Mouse (Mus musculus) hindbrain, embryonic 10.5 days (tissue): Measurements from ENCODE around the gene Celf2. TPM values are rescaled to one million over a fixed set of nuclear protein-coding genes. Genes with fewer than 3 reads are reported as not detected.

Source experiments
- DNase-seq: peaks from one replicate; pipeline ENCODE4 v3.0.0-alpha.2; 2017; ENCODE audit warnings: low spot score
- H3K27ac ChIP-seq: fragments of 300-500 bp; sonication (generic); 2 replicates; pipeline ENCODE4 v1.5.1; 2016; ENCODE audit warnings: mild to moderate bottlenecking, moderate library complexity
- H3K27me3 ChIP-seq: fragments of 300-500 bp; sonication (generic); 2 replicates; pipeline ENCODE4 v1.6.1; 2016; ENCODE audit warnings: mild to moderate bottlenecking; ENCODE audit not compliant: poor library complexity, insufficient read depth, severe bottlenecking
- H3K36me3 ChIP-seq: fragments of 300-500 bp; sonication (generic); 2 replicates; pipeline ENCODE4 v1.6.1; 2016; ENCODE audit warnings: mild to moderate bottlenecking, moderate library complexity
- H3K4me1 ChIP-seq: fragments of 300-500 bp; sonication (generic); replicated peaks from 2 replicates; pipeline ENCODE4 v1.6.1; 2016; ENCODE audit warnings: mild to moderate bottlenecking
- H3K4me3 ChIP-seq: fragments of 300-500 bp; sonication (generic); 2 replicates; pipeline ENCODE4 v1.5.1; 2016; ENCODE audit warnings: mild to moderate bottlenecking, moderate library complexity
- H3K9me3 ChIP-seq: fragments of 300-500 bp; sonication (generic); 2 replicates; pipeline ENCODE4 v1.6.1; 2016; ENCODE audit warnings: mild to moderate bottlenecking, moderate library complexity
- WGBS: fragments of 180-500 bp; shearing (Covaris S2); methylation state at CpG from one replicate; pipeline ENCODE4 v1.1.7; 2016; 5-methylcytosine and 5-hydroxymethylcytosine counted together
- polyA plus RNA-seq: library from polyadenylated mRNA; unstranded; fragments of >200 nt; fragmentation: Nextera tagmentation; extraction: Ambion mirVana; gene quantifications from 2 replicates; pipeline ENCODE4 v1.2.1, GENCODE M21; 2016

Celf2 gene
- polyA plus RNA-seq, 1 experiment from 2014 or later, result 66.8 TPM

- H3K27me3 ChIP-seq, result no peaks in the 10 kb centered on the region
- no peak for DNase-seq
- H3K27ac ChIP-seq, result no peak overlapping the region
- H3K9me3 ChIP-seq, result peaks cover 7% of the 10 kb centered on the region; the same call in 1 of the 2 replicates
- H3K4me3 ChIP-seq, result no peak overlapping the region
- peaks cover 10% of the 10 kb centered on the region; the same call in 1 of the 2 replicates for H3K4me1 ChIP-seq
- 74% methylated on average over 6 of the region's 6 CpGs for WGBS
- H3K36me3 ChIP-seq, result no peaks in the 10 kb centered on the region
Measured at GRCm38 (mm10) chr2:7043770-7044459, 465.4 kb downstream of the Celf2 start.

DNA sequence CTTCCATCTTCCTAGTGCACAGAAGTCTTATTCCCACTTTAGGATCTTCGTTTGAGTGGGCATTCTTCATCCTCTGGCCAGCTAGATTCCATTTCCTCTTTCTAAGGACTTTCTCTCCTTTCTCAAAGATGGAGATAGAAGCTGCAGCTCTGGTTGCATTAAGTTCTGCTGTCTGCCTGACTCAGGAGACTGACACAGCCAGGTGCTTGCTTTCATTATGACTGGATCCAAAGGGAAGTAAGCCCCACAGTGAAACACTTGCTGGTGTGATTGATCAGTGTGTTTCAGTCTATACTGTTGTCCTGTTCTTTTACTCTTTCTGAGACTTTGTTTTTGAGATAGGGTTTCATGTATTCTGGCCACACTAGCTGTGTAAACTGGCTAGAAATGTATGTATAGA, 468.4 kb downstream of the Celf2 start:
- H3K4me1 ChIP-seq, result peaks cover 5% of the 10 kb centered on the region; the same call in 1 of the 2 replicates
- no peaks in the 10 kb centered on the region for H3K9me3 ChIP-seq
- no peak overlapping the region for H3K4me3 ChIP-seq
- H3K27ac ChIP-seq, result no peak overlapping the region
- DNase-seq, result no peak
- no peaks in the 10 kb centered on the region for H3K27me3 ChIP-seq
- WGBS, result 84% methylated on average over 1 of the region's 1 CpGs
- H3K36me3 ChIP-seq, result no peaks in the 10 kb centered on the region

DNA sequence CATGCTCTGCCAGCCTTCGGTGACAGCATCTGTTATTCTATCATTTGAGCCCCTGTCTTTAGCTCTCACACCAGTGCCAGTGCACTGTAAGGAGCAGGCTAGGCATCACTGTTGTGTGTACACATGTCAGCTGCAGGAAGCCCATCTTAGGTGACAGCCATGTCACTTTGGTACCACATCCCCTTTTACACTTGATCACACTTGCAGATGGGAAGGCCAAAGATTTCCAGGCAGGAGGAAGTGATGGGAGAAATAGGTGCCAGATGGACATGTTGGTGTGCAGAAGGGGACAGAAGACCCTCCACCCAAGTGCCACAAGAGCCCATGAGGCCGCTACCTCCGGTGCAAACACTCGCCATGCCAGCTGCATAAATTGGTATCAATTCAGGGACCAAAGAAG, 470.4 kb downstream of the Celf2 start:
- Histone ChIP-seq H3K36me3 (no peaks in the 10 kb centered on the region), H3K9me3 (no peaks in the 10 kb centered on the region), H3K4me3 (no peak overlapping the region), H3K27me3 (no peaks in the 10 kb centered on the region), H3K27ac (no peak overlapping the region), H3K4me1 (no peaks in the 10 kb centered on the region)
- no peak for DNase-seq
- WGBS, result 90% methylated on average over 4 of the region's 4 CpGs

DNA sequence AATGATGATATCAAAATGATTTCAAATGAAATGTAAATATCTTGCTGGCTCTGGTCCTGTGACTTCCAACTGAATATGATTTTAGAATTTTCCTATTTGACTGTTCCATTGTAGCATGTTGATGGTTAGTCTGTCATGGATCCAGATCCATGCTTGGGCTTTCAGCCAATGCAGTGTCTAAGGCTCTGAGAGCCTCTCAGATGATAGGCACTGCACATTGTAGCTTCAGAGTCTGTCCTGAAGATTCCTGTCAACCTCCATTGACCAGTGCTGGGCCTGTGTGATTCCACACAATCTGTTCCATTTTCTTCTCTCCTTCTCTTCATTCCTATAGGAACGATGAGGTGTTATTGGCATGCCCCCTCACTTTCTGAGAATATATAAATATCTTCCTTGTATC, 478.0 kb downstream of the Celf2 start:
- Histone ChIP-seq H3K4me1 (no peaks in the 10 kb centered on the region), H3K36me3 (no peaks in the 10 kb centered on the region), H3K27me3 (no peaks in the 10 kb centered on the region), H3K27ac (no peak overlapping the region), H3K4me3 (no peak overlapping the region), H3K9me3 (no peaks in the 10 kb centered on the region)
- no peak for DNase-seq
- 95% methylated on average over 1 of the region's 1 CpGs for WGBS

DNA sequence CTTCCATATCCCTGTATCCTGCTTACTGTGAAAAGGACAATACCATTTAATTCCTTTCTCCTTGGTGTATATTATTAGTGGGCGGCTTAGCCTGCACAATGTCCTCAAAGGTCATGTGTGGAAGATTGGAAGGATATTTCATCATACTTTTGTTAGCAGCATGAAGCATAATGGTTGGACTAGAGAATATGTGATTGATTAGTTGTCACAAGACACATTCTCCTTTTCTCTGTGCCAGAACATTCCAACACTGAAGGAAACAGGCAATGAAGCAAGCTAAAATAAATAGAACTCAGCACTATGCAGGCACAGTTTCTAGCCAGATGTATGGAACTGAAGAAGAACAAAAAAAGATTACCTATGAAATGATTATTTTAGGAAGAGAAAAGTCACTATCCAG, 482.6 kb downstream of the Celf2 start:
- H3K4me1 ChIP-seq, result peaks cover 2% of the 10 kb centered on the region
- WGBS, result 92% methylated on average over 1 of the region's 1 CpGs
- no peak for DNase-seq
- no peak overlapping the region for H3K4me3 ChIP-seq
- no peak overlapping the region for H3K27ac ChIP-seq
- H3K36me3 ChIP-seq, result no peaks in the 10 kb centered on the region
- no peaks in the 10 kb centered on the region for H3K27me3 ChIP-seq
- no peaks in the 10 kb centered on the region for H3K9me3 ChIP-seq

- Histone ChIP-seq H3K9me3 (no peaks in the 10 kb centered on the region), H3K36me3 (no peaks in the 10 kb centered on the region), H3K27ac (no peak overlapping the region), H3K4me3 (no peak overlapping the region), H3K4me1 (peaks cover 8% of the 10 kb centered on the region), H3K27me3 (no peaks in the 10 kb centered on the region)
- DNase-seq, result no peak
- 77% methylated on average over 5 of the region's 5 CpGs for WGBS
Measured at GRCm38 (mm10) chr2:7025594-7025993, 483.8 kb downstream of the Celf2 start.

- H3K4me3 ChIP-seq, result no peak overlapping the region
- H3K9me3 ChIP-seq, result no peaks in the 10 kb centered on the region
- H3K36me3 ChIP-seq, result no peaks in the 10 kb centered on the region
- WGBS, result 51% methylated on average over 3 of the region's 3 CpGs
- no peak overlapping the region for H3K27ac ChIP-seq
- no peak for DNase-seq
- H3K4me1 ChIP-seq, result peaks cover 8% of the 10 kb centered on the region
- H3K27me3 ChIP-seq, result no peaks in the 10 kb centered on the region
Measured at GRCm38 (mm10) chr2:7022184-7022583, 487.2 kb downstream of the Celf2 start.

DNA sequence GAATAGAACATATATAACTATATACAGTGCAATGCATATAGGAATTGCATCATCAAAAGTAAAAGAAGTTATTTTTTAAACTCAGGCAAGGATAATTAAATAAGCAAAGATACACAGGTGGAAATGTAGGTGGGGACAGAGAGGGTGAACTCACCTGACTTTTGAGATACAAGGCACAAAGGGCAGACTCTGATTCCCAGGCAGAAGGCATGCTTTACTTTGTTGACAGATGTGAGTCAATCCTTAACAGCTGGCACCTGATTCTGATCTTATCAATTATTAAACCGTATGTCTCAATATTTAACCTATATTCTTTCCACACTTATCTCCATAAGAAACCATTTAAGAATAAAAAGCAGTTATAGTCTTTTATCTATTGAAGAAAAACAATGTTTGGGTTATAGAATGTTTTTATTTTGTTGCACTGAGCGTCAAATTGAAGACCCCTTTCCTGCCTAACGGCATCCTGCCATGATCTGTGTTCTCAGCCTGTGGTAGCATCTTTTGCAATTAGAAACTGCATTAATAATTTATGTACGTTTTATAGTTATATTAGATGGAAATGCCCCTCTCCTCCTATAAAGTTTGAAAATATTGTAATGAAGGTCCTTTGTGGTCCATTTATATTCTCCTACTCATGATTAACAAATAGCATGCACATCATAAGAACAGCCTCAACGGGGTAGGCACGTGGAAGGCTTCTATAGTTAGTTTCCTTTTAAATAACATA, 491.8 kb downstream of the Celf2 start:
- Histone ChIP-seq H3K27ac (no peak overlapping the region), H3K36me3 (no peaks in the 10 kb centered on the region), H3K4me1 (peaks cover 8% of the 10 kb centered on the region), H3K9me3 (no peaks in the 10 kb centered on the region), H3K4me3 (no peak overlapping the region), H3K27me3 (no peaks in the 10 kb centered on the region)
- no peak for DNase-seq
- 88% methylated on average over 6 of the region's 6 CpGs for WGBS

- H3K36me3 ChIP-seq, result no peaks in the 10 kb centered on the region
- H3K27me3 ChIP-seq, result no peaks in the 10 kb centered on the region
- 85% methylated on average over 5 of the region's 5 CpGs for WGBS
- H3K27ac ChIP-seq, result no peak overlapping the region
- no peak overlapping the region for H3K4me3 ChIP-seq
- no peaks in the 10 kb centered on the region for H3K4me1 ChIP-seq
- no peak for DNase-seq
- no peaks in the 10 kb centered on the region for H3K9me3 ChIP-seq
Measured at GRCm38 (mm10) chr2:7013126-7013525, 496.2 kb downstream of the Celf2 start.

- WGBS, result 92% methylated on average over 3 of the region's 3 CpGs
- H3K36me3 ChIP-seq, result no peaks in the 10 kb centered on the region
- H3K4me3 ChIP-seq, result no peak overlapping the region
- H3K4me1 ChIP-seq, result peaks cover 6% of the 10 kb centered on the region
- no peaks in the 10 kb centered on the region for H3K27me3 ChIP-seq
- no peak overlapping the region for H3K27ac ChIP-seq
- DNase-seq, result no peak
- H3K9me3 ChIP-seq, result no peaks in the 10 kb centered on the region
Measured at GRCm38 (mm10) chr2:7006816-7007215, 502.5 kb downstream of the Celf2 start.

DNA sequence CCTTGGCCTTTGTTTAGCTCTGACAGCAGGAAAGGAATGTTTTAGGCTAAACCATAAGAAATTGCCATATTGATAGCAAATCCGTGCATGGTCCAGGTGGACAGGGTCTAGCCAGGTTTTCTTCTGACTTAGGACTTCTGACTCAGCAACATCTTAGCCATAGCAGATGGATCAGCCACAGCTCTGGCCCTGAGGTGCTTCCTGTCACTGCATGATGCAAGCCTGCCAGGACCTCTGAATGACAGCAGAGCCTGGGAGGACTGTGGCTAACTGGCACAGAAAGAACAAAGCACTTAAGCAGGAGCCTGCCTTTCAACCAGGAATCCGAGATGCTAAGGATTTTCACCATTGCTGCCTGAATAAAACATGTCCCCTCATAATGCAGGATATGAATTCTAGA, 507.4 kb downstream of the Celf2 start:
- Histone ChIP-seq H3K4me3 (no peak overlapping the region), H3K36me3 (no peaks in the 10 kb centered on the region), H3K4me1 (peaks cover 12% of the 10 kb centered on the region), H3K27ac (peak overlapping the region; percentile 19), H3K27me3 (no peaks in the 10 kb centered on the region), H3K9me3 (no peaks in the 10 kb centered on the region)
- peak; percentile 18 for DNase-seq
- WGBS, result 37% methylated on average over 2 of the region's 2 CpGs

DNA sequence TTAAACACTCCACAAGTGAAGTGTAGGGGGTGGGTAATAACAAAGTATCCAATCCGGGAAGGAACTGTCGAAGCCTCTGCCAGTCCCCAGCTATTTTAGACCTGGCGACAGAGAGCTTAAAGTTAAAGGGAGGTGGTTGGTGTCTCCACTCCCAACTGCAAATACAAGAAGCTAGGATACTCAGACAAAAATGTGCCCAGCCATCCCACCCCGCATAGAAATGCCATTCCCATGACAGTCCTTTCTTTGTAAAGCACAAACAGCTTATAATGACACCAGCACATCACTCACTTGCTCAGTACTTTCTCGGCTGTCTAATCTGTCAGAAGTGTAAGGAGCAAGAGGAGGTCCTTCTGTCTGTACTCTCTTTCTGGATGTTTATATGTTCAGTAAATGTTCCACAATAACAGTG, 518.3 kb downstream of the Celf2 start:
- peaks cover 11% of the 10 kb centered on the region; the same call in 1 of the 2 replicates for H3K27me3 ChIP-seq
- H3K4me3 ChIP-seq, result no peak overlapping the region
- H3K4me1 ChIP-seq, result no peaks in the 10 kb centered on the region
- no peak for DNase-seq
- H3K27ac ChIP-seq, result no peak overlapping the region
- H3K36me3 ChIP-seq, result no peaks in the 10 kb centered on the region
- 81% methylated on average over 5 of the region's 5 CpGs for WGBS
- no peaks in the 10 kb centered on the region for H3K9me3 ChIP-seq

DNA sequence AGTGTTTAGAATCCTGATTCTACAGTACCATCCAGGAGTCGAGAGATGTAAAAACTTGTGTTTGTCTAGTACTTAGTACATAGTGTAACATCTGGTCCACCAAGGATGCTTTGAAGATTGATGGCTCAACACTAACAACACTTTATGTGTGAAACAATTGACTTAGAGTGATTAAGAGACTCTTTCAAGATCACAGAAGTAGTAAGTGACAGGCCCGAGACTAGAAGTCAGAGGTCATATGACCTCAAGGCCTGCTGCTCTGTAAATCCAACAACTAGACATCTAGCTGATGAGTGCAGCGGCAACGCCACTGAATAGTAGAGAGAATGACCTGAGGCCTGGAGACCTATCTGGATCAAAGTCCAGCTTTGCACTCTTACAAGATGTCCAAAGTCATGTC, 523.7 kb downstream of the Celf2 start:
- WGBS, result 31% methylated on average over 4 of the region's 4 CpGs
- Histone ChIP-seq H3K36me3 (no peaks in the 10 kb centered on the region), H3K4me3 (no peak overlapping the region), H3K4me1 (no peaks in the 10 kb centered on the region; the same call in 1 of the 2 replicates), H3K9me3 (no peaks in the 10 kb centered on the region), H3K27ac (no peak overlapping the region), H3K27me3 (peaks cover 15% of the 10 kb centered on the region; the same call in 1 of the 2 replicates)
- peak; percentile 5 for DNase-seq
